Mouse (Mus musculus) bone marrow, adult 2 months (tissue): ENCODE results near the gene Fndc11.

Experiments used
- CTCF ChIP-seq: fragments of 200-500 bp; IDR thresholded peaks from 2 replicates; pipeline ENCODE4 v1.5.1; 2011; ENCODE audit warnings: low read length, control low read depth; ENCODE audit not compliant: control insufficient read depth, insufficient read depth
- POLR2A ChIP-seq: fragments of 200-500 bp; IDR thresholded peaks from 2 replicates; pipeline ENCODE4 v1.6.1; 2011; ENCODE audit warnings: low read depth, mild to moderate bottlenecking, control low read depth, low read length, borderline replicate concordance; ENCODE audit not compliant: control insufficient read depth

- no peak for TF ChIP-seq POLR2A
- no peak for TF ChIP-seq CTCF
These were observed 830 bp upstream of the Fndc11 start for GRCm38 (mm10) chr2:181218881-181219485.
